Mouse (Mus musculus): ENCODE results near the gene Fam177a.
"Not testable (repeated sequence)": the region's sequence is repeated elsewhere in the genome, so short reads cannot be mapped to it uniquely, and the experiment has no call there.

The Fam177a gene

DNA sequence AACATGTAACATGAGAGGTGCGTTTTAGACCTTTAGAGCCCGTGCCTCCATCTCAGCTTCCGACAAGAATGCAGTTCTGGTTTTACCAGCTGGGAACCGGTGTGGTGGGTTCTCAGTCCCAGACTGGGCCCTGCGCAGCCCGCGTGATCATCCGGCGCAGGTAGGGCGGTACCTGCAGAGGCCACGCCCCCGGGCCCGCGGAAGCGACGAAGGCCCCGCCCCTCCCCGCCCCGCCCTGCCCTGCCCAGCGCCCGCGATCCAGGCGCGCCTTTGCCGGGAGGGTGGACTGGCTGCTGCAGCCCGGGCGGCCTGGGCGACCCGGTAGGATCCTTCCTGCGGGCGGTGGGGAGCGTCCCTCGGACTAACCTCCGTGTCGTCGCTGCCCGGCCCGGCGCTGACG lies at the start of gene Fam177a:
TSS of gene Fam177a (plus strand) at position 228 of the 400 bp plus-strand sequence.
- DNase-seq (ENCODE audit: low spot score in 2 of 2) = not testable (repeated sequence)

DNA sequence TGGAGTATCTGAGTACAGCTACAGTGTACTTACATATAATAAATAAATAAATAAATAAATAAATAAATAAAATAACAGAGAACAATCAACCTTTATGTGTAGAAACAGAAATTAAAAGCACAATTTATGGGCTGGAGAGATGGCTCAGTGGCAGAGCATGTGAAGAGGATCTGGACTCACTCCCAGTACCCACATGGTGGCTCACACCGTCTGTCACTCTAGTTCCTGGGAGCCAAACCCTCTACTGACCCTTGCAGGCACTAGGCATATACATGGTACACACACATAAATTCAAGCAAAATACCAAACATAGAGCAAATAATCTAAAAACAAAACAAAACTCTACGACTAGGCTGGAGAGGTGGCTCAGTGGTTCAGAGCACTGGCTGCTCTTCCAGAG lies 49.0 kb upstream of the Fam177a start:
- DNase-seq (ENCODE audit: low spot score in 2 of 2) = no peak

DNA sequence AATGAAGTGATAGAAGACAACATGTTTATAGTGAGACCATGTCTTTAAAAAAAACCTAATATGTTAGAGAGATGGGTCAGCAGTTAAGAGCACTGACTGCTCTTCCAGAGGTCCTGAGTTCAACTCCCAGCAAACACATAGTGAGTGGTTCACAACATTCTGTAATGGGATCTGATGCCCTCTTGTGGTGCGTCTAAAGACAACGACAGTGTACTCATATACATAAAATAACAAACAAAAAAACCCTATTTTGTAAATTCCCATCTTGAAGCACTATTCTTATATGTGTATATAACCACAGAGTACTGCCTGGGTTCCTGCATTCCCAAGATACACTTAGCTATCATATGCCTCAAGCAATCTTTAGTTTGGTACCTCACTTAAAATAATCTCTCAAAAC lies 45.6 kb upstream of the Fam177a start:
- not testable (repeated sequence) for DNase-seq (ENCODE audit: low spot score in 2 of 2)

DNA sequence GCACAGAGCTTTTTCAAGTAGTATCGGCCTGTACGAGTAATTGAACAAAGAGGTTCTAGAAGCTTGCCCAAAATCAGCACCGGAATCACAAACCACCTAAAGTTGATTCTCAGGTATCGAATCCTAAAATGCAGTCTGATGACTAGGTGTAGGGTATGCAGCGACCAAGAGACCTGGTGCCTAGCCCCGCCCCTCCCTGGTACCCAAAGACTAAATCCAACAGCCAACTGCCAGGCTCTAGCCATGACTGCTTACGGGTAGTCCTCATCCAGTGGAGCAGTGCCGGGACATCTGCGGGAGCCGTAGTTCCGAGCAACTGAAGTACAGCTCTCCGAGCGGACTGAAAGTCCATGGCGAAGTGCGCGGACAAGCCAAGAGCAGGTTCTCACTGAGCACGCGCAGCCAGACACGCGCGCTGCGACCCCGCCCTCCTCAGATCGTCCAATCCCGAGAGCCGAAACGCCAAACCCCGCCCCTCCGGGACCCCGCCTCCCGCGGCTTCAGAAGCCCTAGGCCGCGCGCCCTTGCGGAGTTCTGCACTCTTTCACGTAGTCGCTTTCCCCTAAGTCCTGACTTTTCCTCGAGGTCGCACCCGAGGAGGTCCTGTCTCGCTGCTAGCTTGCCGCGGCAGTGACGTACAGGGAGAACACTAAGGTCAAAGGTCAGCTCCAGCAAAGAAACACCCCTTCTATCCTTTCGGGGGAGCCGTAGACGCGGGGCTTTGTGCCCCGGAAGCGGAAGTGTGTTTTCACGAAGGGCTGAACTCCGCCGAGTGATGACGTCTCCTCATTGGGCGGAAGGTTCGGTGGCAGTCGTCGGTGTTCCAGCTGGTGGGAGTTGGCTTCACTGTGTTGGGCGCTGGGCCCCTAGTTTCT lies 44.3 kb upstream of the Fam177a start, which contains the start of the genes 2700097O09Rik and Srp54a:
TSS of gene 2700097O09Rik (minus strand) at position 385 of the 875 bp plus-strand sequence.
TSS of gene Srp54a (plus strand) at position 537 of the 875 bp plus-strand sequence.
- peak; percentile 94 for DNase-seq (ENCODE audit: low spot score in 2 of 2)

DNA sequence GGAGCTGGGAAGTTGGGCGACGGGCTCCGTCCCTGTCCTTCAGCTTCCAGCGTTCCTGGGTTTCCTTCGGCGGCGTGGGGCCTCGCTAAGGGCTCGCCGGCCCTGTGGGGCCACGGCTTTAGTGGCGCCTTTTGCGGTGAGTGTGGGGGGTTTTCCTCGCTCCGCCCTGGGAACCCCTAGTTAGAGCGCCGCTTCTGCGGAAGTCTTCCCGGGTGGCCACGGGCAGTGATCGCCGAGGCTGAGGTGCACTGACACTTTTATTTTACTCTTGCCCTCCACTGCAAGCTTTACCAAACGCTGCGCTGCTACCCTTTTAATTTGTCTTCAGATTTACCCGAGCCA lies 43.7 kb upstream of the Fam177a start:
- not testable (repeated sequence) for DNase-seq (ENCODE audit: low spot score in 2 of 2)

DNA sequence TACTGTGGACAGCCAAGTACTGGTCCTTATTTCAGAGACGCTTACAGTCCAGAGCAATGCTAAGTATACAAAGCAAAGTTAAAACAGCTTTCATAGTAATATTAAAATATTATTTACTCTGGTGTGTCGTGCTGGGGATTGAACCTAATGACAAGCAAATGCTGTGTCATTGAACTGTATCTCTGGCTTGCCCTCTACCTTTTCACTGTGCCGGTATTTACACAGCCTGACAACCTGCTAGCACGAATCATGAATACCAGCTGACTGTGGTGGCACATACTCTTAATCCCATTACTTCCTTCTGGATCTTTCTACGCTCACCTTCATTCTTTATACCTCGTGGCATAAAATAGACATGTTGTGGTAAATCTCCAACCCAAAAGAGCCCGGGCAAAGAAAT lies 32.1 kb upstream of the Fam177a start:
- DNase-seq (ENCODE audit: low spot score in 2 of 2) = not testable (repeated sequence)

DNA sequence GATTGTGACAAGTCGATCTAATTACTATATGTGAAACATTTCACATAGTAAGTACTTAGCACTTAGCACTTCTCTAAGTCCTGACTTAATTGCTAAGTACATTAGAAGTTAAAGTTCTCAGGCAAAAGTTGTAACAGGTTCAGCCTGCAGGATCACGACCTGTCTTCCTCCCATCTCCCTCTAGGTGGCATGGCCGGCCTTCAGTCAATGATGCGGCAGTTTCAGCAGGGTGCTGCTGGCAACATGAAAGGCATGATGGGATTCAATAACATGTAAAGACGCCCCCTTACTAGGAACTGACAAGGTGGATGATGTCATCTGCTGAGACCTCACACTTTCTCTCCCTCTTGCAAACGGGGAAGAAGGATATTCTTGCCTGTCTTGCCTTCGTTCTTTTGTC lies 11.7 kb upstream of the Fam177a start:
- DNase-seq (ENCODE audit: low spot score in 2 of 2) = not testable (repeated sequence)

DNA sequence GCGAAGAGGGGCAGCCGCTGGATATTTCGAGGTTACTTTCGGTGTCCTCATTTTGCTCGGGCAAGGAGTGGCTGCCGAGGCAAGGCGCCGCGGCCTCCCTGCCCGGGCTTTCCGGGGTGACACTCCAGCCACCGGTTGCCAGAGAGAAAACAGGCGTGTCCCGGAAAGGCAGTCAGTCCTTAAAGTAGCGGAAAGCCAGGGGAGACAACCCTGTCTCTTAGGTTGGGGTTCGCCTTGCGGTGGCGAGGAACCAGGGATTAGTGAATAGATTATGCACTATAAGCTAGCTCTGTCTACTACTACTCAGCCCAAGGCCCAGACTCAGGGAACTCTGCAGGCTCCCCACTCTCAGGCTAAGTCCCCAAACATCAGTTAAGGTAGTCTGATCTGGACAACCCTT lies 462 bp downstream of the Fam177a start:
- DNase-seq (ENCODE audit: low spot score in 2 of 2) = not testable (repeated sequence)

DNA sequence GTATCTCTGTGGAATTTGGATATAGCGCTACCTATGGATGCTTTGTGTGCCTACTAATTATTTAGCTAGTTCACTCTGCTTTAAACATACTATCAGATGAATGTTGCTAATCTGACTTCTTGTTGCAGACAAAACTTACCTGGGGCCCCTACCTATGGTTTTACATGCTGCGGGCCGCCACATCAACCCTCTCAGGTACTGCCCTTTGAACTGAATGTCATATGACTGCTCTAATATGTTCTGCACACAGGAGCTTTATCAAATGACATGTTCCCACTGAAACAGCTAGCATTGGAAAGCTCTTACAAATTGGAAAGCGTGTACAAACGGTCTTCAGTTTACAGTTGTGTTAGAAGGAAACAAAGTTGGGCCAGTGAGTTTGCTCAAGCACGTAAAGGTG lies 11.3 kb downstream of the Fam177a start:
- not testable (repeated sequence) for DNase-seq (ENCODE audit: low spot score in 2 of 2)

DNA sequence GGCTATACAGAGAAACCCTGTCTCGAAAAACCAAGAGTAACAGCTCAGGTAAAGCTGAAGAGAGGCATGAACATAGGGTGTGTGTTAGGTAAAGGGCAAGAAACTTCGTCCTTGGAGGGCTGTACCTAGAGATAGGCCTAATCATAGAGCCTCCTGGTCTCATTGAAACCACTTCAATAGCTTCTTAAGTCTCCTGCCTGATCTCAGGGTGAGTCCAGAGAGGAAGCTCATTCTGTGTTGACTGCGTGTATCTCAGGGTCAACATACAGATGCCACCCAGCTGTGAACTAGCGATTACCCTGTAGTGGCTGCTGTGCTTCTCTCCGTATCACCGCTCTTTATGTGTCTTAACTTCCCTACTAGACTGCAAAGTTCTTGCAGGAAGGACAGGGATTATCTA lies 13.6 kb downstream of the Fam177a start:
- DNase-seq (ENCODE audit: low spot score in 2 of 2) = not testable (repeated sequence)

DNA sequence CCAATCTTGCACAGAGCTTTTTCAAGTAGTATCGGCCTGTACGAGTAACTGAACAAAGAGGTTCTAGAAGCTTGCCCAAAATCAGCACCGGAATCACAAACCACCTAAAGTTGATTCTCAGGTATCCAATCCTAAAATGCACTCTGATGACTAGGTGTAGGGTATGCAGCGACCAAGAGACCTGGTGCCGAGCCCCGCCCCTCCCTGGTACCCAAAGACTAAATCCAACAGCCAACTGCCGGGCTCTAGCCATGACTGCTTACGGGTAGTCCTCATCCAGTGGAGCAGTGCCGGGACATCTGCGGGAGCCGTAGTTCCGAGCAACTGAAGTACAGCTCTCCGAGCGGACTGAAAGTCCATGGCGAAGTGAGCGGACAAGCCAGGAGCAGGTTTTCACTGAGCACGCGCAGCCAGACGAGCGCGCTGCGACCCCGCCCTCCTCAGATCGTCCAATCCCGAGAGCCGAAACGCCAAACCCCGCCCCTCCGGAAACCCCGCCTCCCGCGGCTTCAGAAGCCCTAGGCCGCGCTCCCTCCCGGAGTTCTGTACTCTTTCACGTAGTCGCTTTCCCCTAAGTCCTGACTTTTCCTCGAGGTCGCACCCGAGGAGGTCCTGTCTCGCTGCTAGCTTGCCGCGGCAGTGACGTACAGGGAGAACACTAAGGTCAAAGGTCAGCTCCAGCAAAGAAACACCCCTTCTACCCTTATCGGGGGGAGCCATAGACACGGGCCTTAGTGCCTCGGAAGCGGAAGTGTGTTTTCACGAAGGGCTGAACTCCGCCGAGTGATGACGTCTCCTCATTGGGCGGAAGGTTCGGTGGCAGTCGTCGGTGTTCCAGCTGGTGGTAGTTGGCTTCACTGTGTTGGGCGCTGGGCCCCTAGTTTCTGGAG lies 30.5 kb downstream of the Fam177a start, which contains the start of gene Srp54b:
TSS of gene Srp54b (plus strand) at position 546 of the 890 bp plus-strand sequence.
- DNase-seq (ENCODE audit: low spot score in 2 of 2) = not testable (repeated sequence)

DNA sequence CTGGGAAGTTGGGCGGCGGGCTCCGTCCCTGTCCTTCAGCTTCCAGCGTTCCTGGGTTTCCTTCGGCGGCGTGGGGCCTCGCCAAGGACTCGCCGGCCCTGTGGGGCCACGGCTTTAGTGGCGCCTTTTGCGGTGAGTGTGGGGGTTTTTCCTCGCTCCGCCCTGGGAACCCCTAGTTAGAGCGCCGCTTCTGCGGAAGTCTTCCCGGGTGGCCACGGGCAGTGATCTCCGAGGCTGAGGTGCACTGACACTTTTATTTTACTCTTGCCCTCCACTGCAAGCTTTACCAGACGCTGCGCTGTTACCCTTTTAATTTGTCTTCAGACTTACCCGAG lies 31.1 kb downstream of the Fam177a start:
- DNase-seq (ENCODE audit: low spot score in 2 of 2) = not testable (repeated sequence)

DNA sequence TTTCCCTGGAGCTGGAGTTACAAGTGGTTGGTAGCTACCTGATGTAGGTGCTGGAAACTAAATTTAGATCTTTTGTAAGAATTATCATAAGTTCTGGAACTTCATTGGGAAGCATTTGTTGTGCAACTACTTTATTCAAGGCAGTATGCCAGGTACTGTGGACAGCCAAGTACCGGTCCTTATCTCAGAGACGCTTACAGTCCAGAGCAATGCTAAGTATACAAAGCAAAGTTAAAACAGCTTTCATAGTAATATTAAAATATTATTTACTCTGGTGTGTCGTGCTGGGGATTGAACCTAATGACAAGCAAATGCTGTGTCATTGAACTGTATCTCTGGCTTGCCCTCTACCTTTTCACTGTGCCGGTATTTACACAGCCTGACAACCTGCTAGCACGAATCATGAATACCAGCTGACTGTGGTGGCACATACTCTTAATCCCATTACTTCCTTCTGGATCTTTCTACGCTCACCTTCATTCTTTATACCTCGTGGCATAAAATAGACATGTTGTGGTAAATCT lies 42.8 kb downstream of the Fam177a start:
- DNase-seq (ENCODE audit: low spot score in 2 of 2) = not testable (repeated sequence)

DNA sequence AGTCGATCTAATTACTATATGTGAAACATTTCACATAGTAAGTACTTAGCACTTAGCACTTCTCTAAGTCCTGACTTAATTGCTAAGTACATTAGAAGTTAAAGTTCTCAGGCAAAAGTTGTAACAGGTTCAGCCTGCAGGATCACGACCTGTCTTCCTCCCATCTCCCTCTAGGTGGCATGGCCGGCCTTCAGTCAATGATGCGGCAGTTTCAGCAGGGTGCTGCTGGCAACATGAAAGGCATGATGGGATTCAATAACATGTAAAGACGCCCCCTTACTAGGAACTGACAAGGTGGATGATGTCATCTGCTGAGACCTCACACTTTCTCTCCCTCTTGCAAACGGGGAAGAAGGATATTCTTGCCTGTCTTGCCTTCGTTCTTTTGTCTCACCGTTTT lies 63.4 kb downstream of the Fam177a start:
- not testable (repeated sequence) for DNase-seq (ENCODE audit: low spot score in 2 of 2)

DNA sequence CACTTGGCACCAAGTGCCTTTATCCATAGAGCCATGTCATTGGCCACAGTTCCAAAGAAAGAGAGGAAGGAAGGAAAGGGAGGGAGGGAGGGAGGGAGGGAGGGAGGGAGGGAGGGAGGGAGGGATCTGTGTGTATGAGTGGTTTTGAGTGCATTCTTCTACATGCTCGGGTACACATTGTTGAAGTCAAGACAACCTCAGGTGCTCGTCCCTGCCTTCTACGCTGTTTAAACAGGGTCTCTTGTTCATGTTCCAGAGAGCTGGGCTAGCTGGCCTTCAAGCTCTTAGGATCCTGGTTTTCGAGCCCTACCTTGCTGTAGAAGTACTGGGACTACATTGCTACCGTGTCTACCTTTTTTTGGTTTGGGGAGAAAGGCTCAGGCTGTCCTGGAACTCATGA lies 64.9 kb downstream of the Fam177a start:
- not testable (repeated sequence) for DNase-seq (ENCODE audit: low spot score in 2 of 2)

Measured in right cerebral cortex, adult 2 months (tissue).